Mouse (Mus musculus): ENCODE results near the gene Lnpep.
"Not testable (repeated sequence)": the region's sequence is repeated elsewhere in the genome, so short reads cannot be mapped to it uniquely, and the experiment has no call there.

The Lnpep gene

GRCm38 (mm10) chr17:17608416-17608988, 16.3 kb downstream of the Lnpep start:
- DNase-seq: no peak

DNA sequence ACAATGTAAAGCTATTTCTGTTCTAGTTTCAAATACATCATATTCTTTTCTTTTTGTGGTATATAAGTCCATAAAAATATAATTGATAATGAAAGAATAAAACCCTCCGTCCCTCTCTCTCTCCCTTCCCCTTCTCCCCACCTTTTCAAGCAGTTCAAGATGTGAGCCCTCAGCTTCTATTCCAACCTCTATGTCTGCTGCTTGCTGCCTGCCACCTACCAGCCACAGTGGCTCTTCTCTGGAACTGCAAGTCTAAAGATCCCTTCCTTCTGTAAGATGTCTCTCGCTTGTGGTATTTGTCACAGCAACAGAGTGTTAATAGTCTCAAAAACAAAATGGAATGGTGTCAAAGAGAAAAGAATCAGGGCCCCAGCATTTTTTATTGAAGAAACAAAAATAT, 20.3 kb downstream of the Lnpep start:
- DNase-seq: no peak

DNA sequence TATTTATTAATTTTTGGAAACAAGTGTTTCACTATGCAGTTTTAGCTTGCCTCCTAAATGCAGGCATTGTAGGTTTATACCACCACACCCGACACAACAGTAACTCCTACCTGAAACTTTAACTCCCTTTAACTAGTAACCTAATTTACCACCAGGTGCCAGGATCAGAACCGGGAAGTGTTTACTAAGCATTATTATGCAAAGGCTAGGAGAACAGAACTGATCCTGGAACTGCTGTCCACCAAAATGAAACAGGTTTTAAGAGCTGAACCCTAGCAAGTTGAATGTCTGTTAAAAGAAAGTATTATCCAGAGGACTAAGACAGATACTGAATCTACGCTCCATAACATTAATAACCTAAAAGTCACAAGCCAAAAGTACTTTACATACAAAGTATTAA, 21.2 kb downstream of the Lnpep start:
- no peak for DNase-seq

- no peak for DNase-seq
Measured at GRCm38 (mm10) chr17:17602786-17603185, 22.1 kb downstream of the Lnpep start.

GRCm38 (mm10) chr17:17602330-17602729, 22.5 kb downstream of the Lnpep start:
- no peak for DNase-seq

- DNase-seq: peak; percentile 18
Measured at GRCm38 (mm10) chr17:17600804-17601252, 24.0 kb downstream of the Lnpep start.

GRCm38 (mm10) chr17:17600001-17600400, 24.8 kb downstream of the Lnpep start:
- no peak for DNase-seq

DNA sequence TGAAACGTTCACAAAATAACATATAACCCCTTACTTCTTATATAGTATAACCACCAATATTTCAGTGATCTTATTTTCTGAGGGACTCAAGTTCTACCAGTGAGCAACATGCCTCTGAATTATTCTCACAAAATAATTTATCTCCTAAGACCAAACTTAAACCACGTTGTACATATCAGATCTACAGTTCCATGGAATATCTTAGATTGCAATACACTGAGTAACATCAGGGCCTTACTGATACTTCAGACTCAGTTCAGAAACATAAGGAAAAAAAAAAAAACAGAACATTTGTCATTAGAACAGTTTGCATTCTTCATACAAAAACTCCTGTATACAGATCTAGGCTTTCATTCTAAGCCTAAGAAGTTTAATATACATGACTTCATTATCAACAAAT, 26.5 kb downstream of the Lnpep start:
- DNase-seq: no peak

- DNase-seq: no peak
Measured at GRCm38 (mm10) chr17:17592926-17593325, 31.9 kb downstream of the Lnpep start.

GRCm38 (mm10) chr17:17587333-17588047, 37.4 kb downstream of the Lnpep start:
- no peak for DNase-seq

DNA sequence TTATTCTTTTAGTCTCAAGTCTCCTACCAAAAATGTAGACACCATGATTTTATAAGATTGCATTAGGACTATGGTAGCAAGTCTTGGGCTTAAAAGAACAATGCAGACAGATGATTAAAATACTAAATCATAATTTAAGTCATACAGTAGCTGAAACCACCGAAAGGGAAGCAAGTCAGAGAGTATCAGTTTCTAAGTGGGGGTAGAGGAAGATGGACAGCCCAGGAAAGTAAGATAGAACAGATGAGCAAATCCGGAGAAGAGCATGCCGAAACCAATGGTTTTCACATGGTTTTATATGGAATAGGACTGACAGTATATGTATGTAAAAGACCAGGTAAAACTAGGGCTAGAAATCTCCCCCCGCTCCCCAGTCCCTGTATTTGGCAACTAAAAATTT, 39.7 kb downstream of the Lnpep start:
- no peak for DNase-seq

DNA sequence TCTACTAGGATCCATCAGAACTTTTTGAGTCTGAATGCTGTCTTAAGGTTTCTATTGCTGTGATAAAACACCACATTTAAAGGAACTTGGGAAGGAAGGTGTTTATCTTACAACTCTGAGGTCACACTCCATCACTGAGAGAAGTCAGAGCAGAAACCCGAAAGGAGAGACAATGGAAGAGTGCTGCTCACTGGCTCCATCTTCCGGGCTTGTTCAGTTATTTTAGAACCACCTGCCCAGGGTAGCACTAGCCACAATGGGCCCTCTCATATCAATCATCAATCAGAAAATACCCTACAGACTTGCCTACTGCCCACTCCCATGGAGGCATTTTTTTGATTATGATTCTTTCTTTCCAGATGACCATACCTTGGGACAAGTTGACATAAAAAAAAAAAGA, 41.0 kb downstream of the Lnpep start:
- no peak for DNase-seq

DNA sequence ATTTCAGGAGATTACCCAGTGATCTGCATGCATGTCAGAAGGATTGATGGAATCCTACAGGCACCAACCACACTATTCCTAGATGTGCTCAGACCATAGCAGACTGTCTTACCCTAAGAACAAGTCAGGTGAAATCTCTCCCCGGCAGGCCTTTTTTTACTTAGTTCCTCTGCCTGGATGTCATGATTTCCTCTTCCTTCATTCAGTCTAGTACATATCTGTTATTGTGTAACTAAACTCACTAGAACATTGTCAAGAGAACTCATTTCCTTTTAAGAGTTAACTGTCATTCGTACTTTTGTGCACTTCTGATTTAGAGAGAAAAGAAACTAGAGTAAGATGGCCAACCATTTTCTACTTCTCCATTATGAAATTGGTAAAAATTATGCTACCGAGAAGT, 43.6 kb downstream of the Lnpep start:
- no peak for DNase-seq

- DNase-seq: no peak
Measured at GRCm38 (mm10) chr17:17576399-17576798, 48.5 kb downstream of the Lnpep start.

- no peak for DNase-seq
Measured at GRCm38 (mm10) chr17:17567071-17567470, 57.8 kb downstream of the Lnpep start.

DNA sequence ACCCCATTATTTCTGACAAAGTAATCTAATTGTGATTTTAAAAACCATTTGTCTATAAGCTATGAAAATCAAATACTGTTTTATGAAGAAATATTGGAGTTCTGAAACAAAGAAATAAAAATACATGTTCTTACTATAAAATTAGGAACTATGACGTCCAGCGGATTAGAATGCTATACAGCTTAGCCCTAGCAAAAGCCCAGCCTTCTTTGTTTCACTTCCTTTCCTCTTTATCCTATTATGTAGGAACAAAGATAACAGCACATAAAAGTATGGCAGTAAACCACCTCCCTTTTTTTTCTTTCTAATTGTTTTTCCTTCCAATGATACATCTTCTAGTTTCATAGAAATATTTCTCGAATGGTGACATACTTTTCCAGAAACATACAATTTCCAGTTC, 75.9 kb downstream of the Lnpep start:
- DNase-seq: no peak

DNA sequence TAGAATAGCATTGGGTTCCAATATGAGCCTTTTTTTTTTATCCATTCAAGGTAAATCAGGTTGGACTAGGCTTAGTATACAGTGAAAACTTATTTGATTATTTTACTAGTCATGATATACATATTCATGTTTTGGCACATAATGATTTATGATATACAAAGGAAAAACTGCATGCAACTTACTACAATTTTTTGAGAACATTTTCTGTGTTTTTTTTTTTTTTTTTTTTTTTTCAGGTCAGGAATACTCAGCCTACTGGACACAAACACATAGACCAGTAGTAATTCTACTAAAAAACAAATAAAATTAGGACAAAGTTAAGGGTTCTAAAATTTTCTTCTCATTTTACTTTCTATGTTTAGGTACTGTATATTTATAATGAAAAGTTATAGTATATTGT, 93.5 kb downstream of the Lnpep start:
- DNase-seq: no peak

GRCm38 (mm10) chr17:17516384-17517016, 108.3 kb downstream of the Lnpep start:
- no peak for DNase-seq

DNA sequence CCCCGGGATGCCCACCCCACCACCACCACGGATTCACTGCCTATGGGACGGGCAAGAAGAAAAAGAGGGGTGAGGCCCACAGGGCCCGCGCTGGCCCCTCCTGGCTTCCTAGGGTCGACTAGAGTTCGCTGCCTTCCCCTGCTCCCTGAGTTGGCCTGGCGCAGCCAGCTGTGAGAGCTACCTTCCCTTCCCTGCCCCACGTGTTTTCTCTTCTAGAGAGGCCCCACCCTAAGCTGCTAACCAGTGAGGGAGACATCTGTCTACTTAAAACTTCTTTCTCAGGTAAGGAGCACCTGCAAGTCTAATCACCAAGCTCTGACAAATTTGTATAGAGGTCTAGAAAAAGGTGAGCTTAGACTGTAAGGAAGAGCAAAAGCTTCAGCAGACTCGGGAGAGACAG, 118.2 kb downstream of the Lnpep start:
- no peak for DNase-seq

- no peak for DNase-seq
Measured at GRCm38 (mm10) chr17:17499278-17499677, 125.6 kb downstream of the Lnpep start.

GRCm38 (mm10) chr17:17498848-17499247, 126.0 kb downstream of the Lnpep start:
- DNase-seq: no peak

DNA sequence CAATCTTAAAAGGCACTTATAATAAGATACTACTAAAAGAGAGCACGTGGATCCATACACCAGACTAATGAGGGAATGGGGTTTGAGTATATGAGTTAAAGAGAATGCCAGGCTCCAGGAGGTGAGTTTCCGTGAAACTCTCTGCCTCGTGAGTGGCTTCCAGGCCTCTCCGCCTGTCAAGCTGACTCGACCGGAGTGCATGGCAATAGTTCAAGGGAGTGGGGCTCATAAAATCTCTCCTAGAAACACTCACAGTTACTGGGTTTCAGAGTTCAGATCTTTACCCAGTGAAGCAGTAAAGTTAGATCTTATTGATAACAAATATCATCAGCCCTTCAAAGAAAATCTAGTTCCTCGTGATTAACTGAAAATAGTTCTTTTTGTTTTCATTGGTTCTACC, 128.1 kb downstream of the Lnpep start:
- no peak for DNase-seq

DNA sequence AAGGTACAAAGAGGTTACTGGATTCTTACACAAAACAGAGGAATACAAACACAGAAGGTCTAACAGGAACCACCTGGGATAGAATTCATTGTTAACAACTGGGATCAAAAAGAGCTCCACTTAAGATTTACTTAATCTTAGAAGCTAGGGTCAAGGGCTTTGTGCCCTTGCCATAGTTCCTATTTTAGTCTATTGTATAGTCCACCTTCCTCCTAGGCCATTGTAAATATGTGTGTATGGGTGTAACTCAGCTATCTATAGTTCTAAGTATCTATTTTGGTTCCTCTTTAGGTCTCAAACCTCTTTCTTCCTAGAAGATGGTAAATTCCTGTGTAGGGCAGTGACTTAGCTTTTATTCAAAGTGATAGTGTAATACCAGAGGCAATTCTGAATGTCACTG, 128.6 kb downstream of the Lnpep start:
- not testable (repeated sequence) for DNase-seq

DNA sequence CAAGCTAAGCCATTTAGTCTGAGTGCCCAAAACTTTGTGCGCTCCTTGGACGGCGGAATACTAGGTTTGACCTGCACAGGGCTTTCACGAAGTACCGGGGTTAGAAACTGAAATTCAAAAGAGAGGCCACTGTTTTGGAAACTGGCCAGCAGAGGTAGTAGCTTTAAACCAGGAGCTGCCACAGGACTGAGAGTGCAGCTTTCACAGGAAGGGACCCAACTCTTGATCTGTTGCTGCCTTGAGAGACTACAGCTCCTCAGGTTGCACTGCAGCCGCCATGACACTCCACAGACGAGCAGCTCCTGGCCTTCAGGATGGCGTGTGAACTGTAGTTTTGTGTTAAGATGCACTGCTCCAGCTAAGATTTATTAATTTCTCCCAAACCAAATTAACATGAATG, 132.7 kb downstream of the Lnpep start:
- no peak for DNase-seq

- DNase-seq: no peak
Measured at GRCm38 (mm10) chr17:17491622-17492001, 133.2 kb downstream of the Lnpep start.
